ENCODE assay signal across 24 mouse cellular contexts in the genomic region with DNA sequence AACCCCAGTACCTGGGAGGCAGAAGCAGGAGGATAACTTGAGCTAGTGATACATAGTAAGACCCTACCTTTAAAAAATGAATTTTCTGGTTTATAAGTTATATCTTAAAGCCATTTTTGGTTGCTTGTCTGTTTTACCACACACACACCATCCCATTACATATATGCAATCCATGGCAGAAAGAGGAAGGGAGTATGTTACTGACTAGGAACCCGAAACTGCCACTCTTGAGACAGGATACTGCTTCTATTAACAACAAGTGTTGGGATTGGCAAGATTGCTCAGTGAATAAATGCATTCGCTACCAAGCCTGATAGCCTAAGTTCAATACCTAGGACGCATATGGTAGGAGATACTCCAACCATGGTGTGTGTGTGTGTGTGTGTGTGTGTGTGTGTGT.
"Had no signal": no experiment of that assay in that cellular context is flagged by ENCODE, and none has a peak within 500 bp of the region (broad histone marks: within the 10 kb centered on the region; RNA-seq: fewer than 3 reads in every experiment).

No protein-coding gene starts in this region.

- ATAC-seq: hindbrain, embryonic 16.5 days; intestine, postnatal 0 days; liver, embryonic 12.5 days had no signal

- H3K4me3 ChIP-seq: heart, embryonic 10.5 days; heart, embryonic 12.5 days; hindbrain, embryonic 10.5 days; hindbrain, embryonic 12.5 days; layer of hippocampus, adult 2 months; left cerebral cortex, adult 2 months; limb, embryonic 13.5 days; limb, embryonic 15.5 days; liver, embryonic 12.5 days had no signal

- DNase-seq: gastrocnemius, postnatal 14 days; gastrocnemius, postnatal 36 days; heart, adult 18-20 months; heart, postnatal 10 days; heart, postnatal 4 days; kidney, adult 18-20 months; kidney, adult 8-10 months; kidney, postnatal 10 days; kidney, postnatal 25 days; kidney, postnatal 4 days; left cerebral cortex, postnatal 4 days had no signal

- H3K9ac ChIP-seq: heart, embryonic 12.5 days; hindbrain, embryonic 12.5 days; hindbrain, embryonic 14.5 days; limb, embryonic 13.5 days; limb, embryonic 15.5 days; liver, embryonic 12.5 days; liver, embryonic 14.5 days had no signal

- H3K4me1 ChIP-seq: heart, embryonic 10.5 days; heart, embryonic 12.5 days; hindbrain, embryonic 10.5 days; hindbrain, embryonic 12.5 days; limb, embryonic 13.5 days; limb, embryonic 15.5 days; liver, embryonic 12.5 days had no signal

- H3K27me3 ChIP-seq: heart, embryonic 12.5 days; liver, embryonic 12.5 days had no signal

- H3K27ac ChIP-seq: heart, embryonic 10.5 days; hindbrain, embryonic 10.5 days; hindbrain, embryonic 12.5 days; hindbrain, embryonic 14.5 days; limb, embryonic 13.5 days; limb, embryonic 15.5 days; liver, embryonic 12.5 days; liver, embryonic 14.5 days had no signal

- H3K36me3 ChIP-seq: heart, embryonic 10.5 days; heart, embryonic 12.5 days; hindbrain, embryonic 12.5 days; limb, embryonic 13.5 days; limb, embryonic 15.5 days; liver, embryonic 12.5 days had no signal

- H3K9me3 ChIP-seq: heart, embryonic 10.5 days; heart, embryonic 12.5 days; hindbrain, embryonic 10.5 days; hindbrain, embryonic 12.5 days; limb, embryonic 13.5 days; limb, embryonic 15.5 days; liver, embryonic 12.5 days had no signal
